Mouse (Mus musculus) adrenal gland, postnatal 25 days (tissue): ENCODE measurements at regions not wholly inside any gene's neighbourhood (a gene's known extent, or its start where the extent isn't known, plus 50 kb on each side); places are given as distances from the start of the nearest gene placed in this dataset.

Experiments
- DNase-seq: peaks from one replicate; pipeline ENCODE4 v3.0.0; 2021; ENCODE audit warnings: mixed read lengths

DNA sequence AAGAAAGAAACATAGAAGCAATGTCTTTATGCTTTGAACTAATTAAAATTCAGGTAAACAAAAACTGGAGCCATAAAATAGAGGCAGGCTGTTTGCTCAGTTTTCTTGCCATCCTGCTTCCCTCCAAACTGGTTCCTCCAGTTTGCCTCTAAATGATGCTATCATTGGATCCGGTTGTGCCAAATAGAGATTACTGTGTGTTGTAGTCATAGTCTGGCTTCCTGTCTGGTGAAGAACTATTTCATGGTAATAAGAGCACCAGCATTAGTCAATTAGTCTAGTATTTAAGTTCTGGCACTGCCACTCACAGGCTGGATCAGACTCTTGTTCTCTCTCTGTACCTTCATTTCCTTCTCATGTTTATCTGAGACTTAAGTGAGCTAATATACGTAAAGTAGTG lies 141.9 kb upstream of the Rasa1 start:
- no peak for DNase-seq

DNA sequence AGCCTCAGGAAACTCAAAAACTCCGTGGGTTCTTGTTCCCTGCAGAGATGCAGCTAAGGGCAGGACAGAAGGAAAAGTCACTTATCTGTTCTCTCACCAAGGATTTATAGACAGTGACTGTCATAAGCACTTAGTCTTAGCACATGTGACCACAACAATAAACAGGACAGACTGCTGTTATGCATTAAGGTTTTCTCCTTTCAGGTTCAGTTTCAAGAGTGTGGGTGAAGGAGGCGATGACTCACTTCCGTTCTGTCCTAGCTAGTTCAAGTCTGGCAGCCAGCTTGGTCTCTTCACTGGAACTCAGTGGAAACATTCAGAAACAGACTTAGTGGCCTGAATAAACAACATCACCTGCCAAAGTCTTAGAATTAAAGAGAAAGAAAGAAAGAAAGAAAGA lies 141.1 kb upstream of the Rasa1 start:
- DNase-seq, result no peak

DNA sequence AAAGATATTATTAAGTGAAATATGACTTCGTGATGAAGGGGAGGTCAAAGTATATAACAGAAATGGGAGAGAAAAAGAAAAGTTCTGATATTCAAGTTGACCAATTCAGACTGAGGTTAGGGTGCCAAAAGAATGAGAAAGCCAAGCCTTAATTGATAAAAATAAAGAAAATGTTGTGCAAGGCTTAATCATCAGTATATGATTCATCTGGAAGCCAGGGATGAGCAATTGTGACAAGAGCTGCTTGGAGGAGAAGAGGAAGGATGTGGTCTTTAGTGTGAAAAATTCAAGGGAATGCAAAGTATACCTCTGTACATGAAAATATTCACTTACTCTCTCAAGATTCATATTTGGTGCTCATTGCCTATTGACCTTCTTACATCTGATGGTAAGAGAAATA lies 129.7 kb upstream of the Rasa1 start:
- DNase-seq, result no peak

DNA sequence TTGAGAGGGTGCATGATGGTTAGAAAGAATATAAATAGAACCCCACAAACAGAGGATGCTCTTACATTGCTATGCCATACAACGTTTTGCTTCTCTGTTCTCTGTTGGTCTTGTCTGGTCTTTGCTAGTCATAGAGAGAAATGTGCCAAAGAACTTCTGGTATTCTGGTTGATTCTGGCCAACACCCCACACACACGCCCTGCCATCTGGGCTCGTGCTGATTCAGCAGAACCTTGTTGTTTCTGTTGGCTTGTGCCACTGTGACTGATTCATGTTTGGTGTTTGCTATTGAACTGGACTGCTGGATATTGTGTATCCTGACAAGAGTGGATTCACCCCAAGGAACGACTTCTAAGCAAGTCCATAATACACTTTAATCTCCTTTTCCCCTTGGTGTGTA lies 126.0 kb upstream of the Rasa1 start:
- no peak for DNase-seq

DNA sequence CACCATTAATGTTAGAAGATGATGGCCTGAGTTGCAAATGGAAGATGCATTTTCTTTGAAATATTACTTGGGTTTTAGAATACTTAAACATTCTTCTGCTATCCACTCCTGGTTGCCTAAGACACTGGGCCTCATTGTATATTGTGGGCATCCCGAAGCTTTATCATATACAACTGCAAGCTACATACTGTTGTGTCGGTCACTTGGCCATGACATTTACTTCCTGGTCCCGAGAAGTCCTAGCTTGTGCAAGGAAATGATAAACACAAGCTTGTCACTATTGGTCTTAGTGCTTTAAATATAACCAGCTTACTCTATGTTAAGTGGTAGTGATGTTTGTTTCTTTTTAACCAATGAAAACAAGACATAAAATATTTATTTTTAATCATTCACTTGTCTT lies 122.4 kb upstream of the Rasa1 start:
- DNase-seq, result no peak

DNA sequence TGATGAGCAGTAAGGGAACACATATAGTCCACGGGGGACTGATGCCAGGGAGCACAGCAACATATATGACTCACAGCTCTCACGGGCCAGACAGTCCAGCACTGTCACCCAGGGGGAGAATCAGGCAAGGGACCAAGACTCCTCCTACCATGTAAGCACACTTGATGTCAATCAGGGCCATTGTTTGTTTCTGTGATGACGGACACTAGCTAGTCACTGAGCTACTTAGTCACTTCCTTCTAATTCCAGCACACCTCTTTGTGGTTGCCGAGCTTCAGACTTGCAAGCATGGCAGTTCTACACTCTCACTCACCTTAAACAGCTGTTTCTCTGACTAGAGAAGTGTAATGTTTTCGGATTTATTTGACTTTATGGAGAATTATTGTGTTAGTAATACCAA lies 109.9 kb upstream of the Rasa1 start:
- DNase-seq, result no peak

DNA sequence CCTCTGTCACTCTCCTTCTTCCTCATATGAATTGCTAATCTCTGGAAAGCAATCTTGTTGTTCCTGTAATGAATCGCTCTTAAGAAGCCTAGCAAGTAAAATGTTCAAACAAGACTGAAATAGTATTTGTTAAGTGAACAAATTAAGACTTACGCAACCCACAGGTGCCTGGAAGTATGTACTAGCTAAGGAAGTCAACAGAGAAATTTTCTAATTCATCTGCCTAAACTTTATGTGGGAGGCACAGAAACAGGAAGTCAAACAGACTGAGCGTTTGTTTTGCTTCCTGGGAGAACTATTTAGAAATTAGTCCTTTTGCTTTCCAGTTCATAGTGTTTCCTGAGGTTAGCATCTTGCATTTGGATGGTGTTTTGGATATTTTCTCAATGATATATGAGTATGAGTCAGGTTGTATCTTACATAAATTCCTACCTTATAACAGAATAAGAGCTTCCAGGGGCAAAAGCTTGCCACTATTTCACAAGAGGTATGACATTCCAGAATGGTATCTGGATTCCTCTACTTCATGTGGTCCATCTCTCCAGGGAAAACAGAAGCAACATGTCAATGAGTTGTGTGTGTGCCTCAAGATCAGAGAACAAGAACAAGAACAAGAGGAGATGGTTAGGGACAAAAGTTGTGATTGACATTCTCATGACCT lies 87.5 kb upstream of the Rasa1 start:
- DNase-seq, result no peak

DNA sequence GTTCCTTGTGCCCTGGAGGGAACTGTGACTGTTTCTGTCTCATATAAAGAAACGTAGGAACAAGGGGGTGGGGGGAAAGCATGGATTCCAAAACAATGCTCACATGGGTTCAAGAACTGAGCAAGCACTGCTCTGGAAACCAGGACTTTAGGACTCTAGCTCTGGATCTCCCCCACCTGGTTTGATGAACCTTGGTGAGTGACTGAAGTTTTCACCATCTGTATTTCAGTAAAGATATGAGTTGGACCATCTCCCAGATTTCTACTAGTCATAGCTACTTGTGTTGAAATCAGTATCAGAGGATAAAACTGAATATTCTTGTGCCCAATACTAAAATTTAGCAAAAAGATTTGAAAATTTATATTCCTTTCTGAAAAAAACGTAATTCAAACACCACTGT lies 70.7 kb upstream of the Rasa1 start:
- no peak for DNase-seq

DNA sequence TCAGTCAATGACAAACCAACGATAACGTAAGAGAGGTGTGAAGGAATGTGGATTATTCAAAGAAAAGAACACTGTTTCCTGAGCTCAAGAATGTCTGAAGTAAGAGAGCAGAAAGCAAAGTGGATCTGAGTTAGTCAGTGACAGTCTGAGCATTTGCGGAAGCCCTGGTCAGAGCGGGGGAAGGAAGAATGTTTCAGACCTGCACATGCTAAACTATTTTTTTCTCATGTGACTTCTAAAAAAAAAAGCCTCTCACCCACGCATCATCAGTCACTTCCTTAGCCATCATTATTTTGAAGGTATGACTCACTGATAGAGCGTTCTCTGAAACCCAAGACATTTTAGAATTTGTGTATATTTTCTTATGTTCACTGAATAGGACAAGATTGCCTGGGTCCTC lies 70.2 kb upstream of the Rasa1 start:
- DNase-seq, result no peak

DNA sequence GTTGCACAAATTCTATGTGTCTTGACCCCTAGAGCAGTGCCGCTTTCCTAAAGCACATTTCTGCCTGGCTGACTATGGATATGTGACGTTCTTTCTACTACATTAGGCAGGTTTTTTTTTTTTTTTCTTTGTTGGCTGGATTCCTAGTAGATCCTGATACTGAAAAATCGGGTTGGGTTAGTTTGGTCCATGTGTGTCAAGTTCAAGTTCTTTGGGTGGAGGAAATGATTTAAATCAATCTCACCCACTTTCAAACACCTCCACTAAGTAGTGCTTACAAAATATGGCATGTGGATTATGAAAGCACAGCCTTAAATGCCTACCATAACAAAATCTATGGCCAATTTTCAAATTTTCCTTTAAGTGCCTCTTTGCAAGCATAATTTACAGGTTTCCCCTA lies 63.1 kb upstream of the Rasa1 start:
- DNase-seq, result no peak
